ENCODE assay signal across 15 mouse cellular contexts in the genomic region with DNA sequence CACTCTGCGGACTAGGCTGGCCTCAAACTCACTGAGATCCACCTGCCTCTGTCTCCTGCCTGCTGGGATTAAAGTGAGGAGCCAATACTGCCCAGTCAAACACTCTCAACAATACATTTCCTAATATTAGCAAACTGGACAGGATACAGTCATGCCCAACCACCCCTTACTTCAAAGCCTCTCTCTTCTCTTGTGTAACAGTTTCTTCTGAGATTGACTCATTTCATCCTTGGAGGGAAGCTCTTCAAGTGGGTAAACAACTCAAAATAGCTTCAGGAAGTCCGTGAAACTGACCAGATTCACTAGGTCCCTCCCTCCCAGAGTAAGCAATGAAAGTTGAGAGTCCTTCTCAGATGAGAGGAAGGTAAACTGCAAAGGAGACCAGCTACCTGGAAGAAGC. TPM values are rescaled to one million over a fixed set of nuclear protein-coding genes. Genes with fewer than 3 reads are reported as not detected.
A peak's percentile ranks its signal among the peaks of the same experiment; 100 is the strongest.
DNase-seq lines count a peak whose midpoint lies in the region.
"Had no signal": no experiment of that assay in that cellular context is flagged by ENCODE, and none has a peak within 500 bp of the region (broad histone marks: within the 10 kb centered on the region; RNA-seq: fewer than 3 reads in every experiment).

No protein-coding gene starts in this region.

- peak; percentile 33 for DNase-seq in lung, postnatal 36 days
- no peak for DNase-seq in lung, postnatal 4 days
- DNase-seq in NIH3T3 (ENCODE audit: low read depth): peak; percentile 35
- peak; percentile 16 for DNase-seq in fat pad, adult 2 months (ENCODE audit: extremely low read depth, low read depth, low spot score)
- DNase-seq in monocyte, adult 2 months (ENCODE audit: low read depth in 1 of 2, low spot score in 2 of 2): peak; percentile 22 to 33
- no peak for DNase-seq in frontal cortex, postnatal 10 days (ENCODE audit: low spot score in 2 of 2)
- DNase-seq in gastrocnemius, adult 18-20 months (ENCODE audit: low spot score): no peak
- DNase-seq in urinary bladder, postnatal 4 days (ENCODE audit: low spot score in 2 of 2): no peak
- DNase-seq: adrenal gland, adult 8-10 months; cerebellum, adult 9-10 months; gastrocnemius, postnatal 14 days; heart, postnatal 4 days; kidney, adult 18-20 months; liver; thymus, postnatal 4 days had no signal

RNA-seq across cellular contexts. Expression of a gene that starts 3.6 kb away (rescaled TPM):
- total RNA-seq in gastrocnemius, adult 18-20 months (2021): under 1 TPM in 1 of 2 experiments, not detected in 1; 0.24 TPM

RNA-seq across cellular contexts. Expression of a gene that starts 36.3 kb away (rescaled TPM):
- total RNA-seq in gastrocnemius, adult 18-20 months (2021): 100 to 1,000 TPM; 124 to 139 TPM

Comparison
In these comparisons a context has a peak if more than half of its experiments do, and no peak if none do; other contexts are left out.
1. DNase-seq: peak in lung, postnatal 36 days (single experiment), NIH3T3 (single experiment), fat pad, adult 2 months (single experiment) and monocyte, adult 2 months (2 of 2); none in lung, postnatal 4 days (0 of 2), frontal cortex, postnatal 10 days (0 of 2), gastrocnemius, adult 18-20 months (single experiment) and urinary bladder, postnatal 4 days (0 of 2).